Mouse (Mus musculus): Measurements from ENCODE around the gene Fam155a. TPM values are rescaled to one million over a fixed set of nuclear protein-coding genes. Genes with fewer than 3 reads are reported as not detected.
"Not testable (repeated sequence)": the region's sequence is repeated elsewhere in the genome, so short reads cannot be mapped to it uniquely, and the experiment has no call there.

Gene Fam155a
- not detected for total RNA-seq (2021)
- long read RNA-seq, experiment 1, result 0 reads
- long read RNA-seq, experiment 2, result 0 reads

- DNase-seq (ENCODE audit: low spot score), result no peak
Observed at GRCm38 (mm10) chr8:9770999-9771605, at the start of gene Fam155a. Fam155a (minus strand) TSS chr8:9771161.

GRCm38 (mm10) chr8:9813273-9813946, 42.4 kb upstream of the Fam155a start:
- no peak for DNase-seq (ENCODE audit: low spot score)

- DNase-seq (ENCODE audit: low spot score), result no peak
Observed at GRCm38 (mm10) chr8:9810955-9811530, 40.1 kb upstream of the Fam155a start.

- no peak for DNase-seq (ENCODE audit: low spot score)
Observed at GRCm38 (mm10) chr8:9808596-9808995, 37.6 kb upstream of the Fam155a start.

- DNase-seq (ENCODE audit: low spot score), result no peak
Observed at GRCm38 (mm10) chr8:9805676-9806075, 34.7 kb upstream of the Fam155a start.

- not testable (repeated sequence) for DNase-seq (ENCODE audit: low spot score)
Observed at GRCm38 (mm10) chr8:9800346-9800745, 29.4 kb upstream of the Fam155a start.

GRCm38 (mm10) chr8:9799923-9800322, 29.0 kb upstream of the Fam155a start:
- DNase-seq (ENCODE audit: low spot score), result no peak

- DNase-seq (ENCODE audit: low spot score), result no peak
Observed at GRCm38 (mm10) chr8:9797514-9797913, 26.6 kb upstream of the Fam155a start.

GRCm38 (mm10) chr8:9795724-9796123, 24.8 kb upstream of the Fam155a start:
- no peak for DNase-seq (ENCODE audit: low spot score)

GRCm38 (mm10) chr8:9793351-9793750, 22.4 kb upstream of the Fam155a start:
- DNase-seq (ENCODE audit: low spot score), result no peak

- no peak for DNase-seq (ENCODE audit: low spot score)
Observed at GRCm38 (mm10) chr8:9780332-9780731, 9.4 kb upstream of the Fam155a start.

- no peak for DNase-seq (ENCODE audit: low spot score)
Observed at GRCm38 (mm10) chr8:9778148-9778547, 7.2 kb upstream of the Fam155a start.

- DNase-seq (ENCODE audit: low spot score), result no peak
Observed at GRCm38 (mm10) chr8:9776818-9777217, 5.9 kb upstream of the Fam155a start.

- DNase-seq (ENCODE audit: low spot score), result no peak
Observed at GRCm38 (mm10) chr8:9772519-9772840, 1.5 kb upstream of the Fam155a start.

GRCm38 (mm10) chr8:9771606-9772518, 901 bp upstream of the Fam155a start:
- DNase-seq (ENCODE audit: low spot score), result no peak

- DNase-seq (ENCODE audit: low spot score), result no peak
Observed at GRCm38 (mm10) chr8:9770261-9770998, 531 bp downstream of the Fam155a start.

- no peak for DNase-seq (ENCODE audit: low spot score)
Observed at GRCm38 (mm10) chr8:9769061-9769460, 1.9 kb downstream of the Fam155a start.

- DNase-seq (ENCODE audit: low spot score), result no peak
Observed at GRCm38 (mm10) chr8:9735169-9735568, 35.8 kb downstream of the Fam155a start.

- DNase-seq (ENCODE audit: low spot score), result no peak
Observed at GRCm38 (mm10) chr8:9709791-9710190, 61.2 kb downstream of the Fam155a start.

- no peak for DNase-seq (ENCODE audit: low spot score)
Observed at GRCm38 (mm10) chr8:9707433-9707832, 63.5 kb downstream of the Fam155a start.

- DNase-seq (ENCODE audit: low spot score), result no peak
Observed at GRCm38 (mm10) chr8:9694794-9695193, 76.2 kb downstream of the Fam155a start.
